In the genomic region with DNA sequence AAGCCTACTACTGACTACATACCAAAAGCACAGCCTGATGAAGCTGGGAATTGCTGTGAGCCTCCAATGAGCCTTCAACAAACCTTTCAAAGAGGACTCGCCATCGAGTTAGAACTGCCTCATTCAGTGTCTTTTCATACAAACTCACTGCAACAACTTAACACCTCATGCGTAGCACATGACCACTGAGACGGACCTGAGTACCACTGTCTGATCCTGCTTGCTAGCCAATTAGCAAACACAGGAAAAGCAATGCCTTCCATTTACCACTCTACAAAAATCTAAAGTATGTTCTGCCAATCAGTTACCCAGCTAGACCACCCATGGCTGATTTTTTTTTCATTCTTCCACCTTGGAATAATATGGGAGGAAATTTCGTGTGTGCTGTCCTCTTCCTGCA, we compare ENCODE assay signal across 12 mouse cellular contexts.
A peak's percentile ranks its signal among the peaks of the same experiment; 100 is the strongest.
DNase-seq lines count a peak whose midpoint lies in the region; ATAC-seq and TF ChIP-seq lines count a peak whose summit lies in the region.
"Had no signal": no experiment of that assay in that cellular context is flagged by ENCODE, and none has a peak within 500 bp of the region (broad histone marks: within the 10 kb centered on the region; RNA-seq: fewer than 3 reads in every experiment).

No protein-coding gene starts in this region.

- no peak for TF ChIP-seq CTCF in midbrain, postnatal 0 days (IDR thresholded peaks at IDR 0.05)

- no peaks in the 10 kb centered on the region for H3K36me3 ChIP-seq in heart, embryonic 10.5 days
- no peaks in the 10 kb centered on the region for H3K36me3 ChIP-seq in midbrain, embryonic 12.5 days
- H3K36me3 ChIP-seq in midbrain, postnatal 0 days (ENCODE audit: insufficient read depth, low read length) = no peaks in the 10 kb centered on the region
- no peaks in the 10 kb centered on the region for H3K36me3 ChIP-seq in hindbrain, embryonic 11.5 days (ENCODE audit: control insufficient read depth, insufficient read depth, low read length)
- no peaks in the 10 kb centered on the region for H3K36me3 ChIP-seq in neural tube, embryonic 13.5 days
- H3K36me3 ChIP-seq: stomach, embryonic 15.5 days had no signal

- no peak for DNase-seq in heart, embryonic 10.5 days (ENCODE audit: low spot score)
- no peak for DNase-seq in heart, adult 11 months
- no peak for DNase-seq in midbrain, postnatal 0 days (ENCODE audit: low spot score)
- no peak for DNase-seq in hindbrain, embryonic 11.5 days (ENCODE audit: low spot score)
- no peak for DNase-seq in kidney, adult 18-20 months
- DNase-seq in adrenal gland, postnatal 14 days = no peak
- DNase-seq: adrenal gland, postnatal 25 days; cerebellum, adult 2 months; lung, postnatal 14 days had no signal

- no peaks in the 10 kb centered on the region for H3K9me3 ChIP-seq in heart, embryonic 10.5 days
- no peaks in the 10 kb centered on the region for H3K9me3 ChIP-seq in midbrain, embryonic 12.5 days
- no peaks in the 10 kb centered on the region for H3K9me3 ChIP-seq in midbrain, postnatal 0 days (ENCODE audit: low read length)
- H3K9me3 ChIP-seq in hindbrain, embryonic 11.5 days (ENCODE audit: control insufficient read depth, low read length) = no peaks in the 10 kb centered on the region
- no peaks in the 10 kb centered on the region for H3K9me3 ChIP-seq in neural tube, embryonic 13.5 days
- H3K9me3 ChIP-seq: stomach, embryonic 15.5 days had no signal

- ATAC-seq in midbrain, embryonic 12.5 days (ENCODE audit: low FRiP score, low read depth) = 0 out of 2 replicates have a peak, but pooled peaks have one; percentile 9
- ATAC-seq in midbrain, postnatal 0 days (ENCODE audit: low FRiP score) = no peak
- ATAC-seq in hindbrain, embryonic 11.5 days (ENCODE audit: low FRiP score) = no peak
- no peak; the same call in 1 of the 2 replicates for ATAC-seq in neural tube, embryonic 13.5 days (ENCODE audit: low read depth)

- H3K4me2 ChIP-seq in midbrain, embryonic 12.5 days (replicated peaks) = no peak overlapping the region
- H3K4me2 ChIP-seq in midbrain, postnatal 0 days (ENCODE audit: low read depth, low read length, poor library complexity, severe bottlenecking) = no peak overlapping the region
- no peak overlapping the region for H3K4me2 ChIP-seq in hindbrain, embryonic 11.5 days (replicated peaks; ENCODE audit: low read depth, low read length)
- H3K4me2 ChIP-seq in neural tube, embryonic 13.5 days = peak overlapping the region; percentile 6; the same call in 1 of the 2 replicates

- H3K4me1 ChIP-seq in heart, embryonic 10.5 days = peaks cover 50% of the 10 kb centered on the region
- peaks cover 30% of the 10 kb centered on the region for H3K4me1 ChIP-seq in midbrain, embryonic 12.5 days
- 0 out of 2 replicates have a peak, but pooled peaks cover 3% of the 10 kb centered on the region for H3K4me1 ChIP-seq in midbrain, postnatal 0 days (ENCODE audit: insufficient read depth, low read length)
- 0 out of 2 replicates have a peak, but pooled peaks cover 3% of the 10 kb centered on the region for H3K4me1 ChIP-seq in hindbrain, embryonic 11.5 days (replicated peaks; ENCODE audit: control insufficient read depth, insufficient read depth, low read length)
- peaks cover 46% of the 10 kb centered on the region for H3K4me1 ChIP-seq in neural tube, embryonic 13.5 days (replicated peaks)

- peak overlapping the region; percentile 52 for H3K27ac ChIP-seq in heart, embryonic 10.5 days
- H3K27ac ChIP-seq in midbrain, embryonic 12.5 days (replicated peaks) = peak overlapping the region; percentile 15; the same call in 1 of the 2 replicates
- H3K27ac ChIP-seq in midbrain, postnatal 0 days (ENCODE audit: low read depth, low read length) = no peak overlapping the region
- H3K27ac ChIP-seq in hindbrain, embryonic 11.5 days (ENCODE audit: low read depth, low read length) = peak overlapping the region; percentile 33; the same call in 1 of the 2 replicates
- peak overlapping the region; percentile 39; the same call in 1 of the 2 replicates for H3K27ac ChIP-seq in neural tube, embryonic 13.5 days (replicated peaks)
- H3K27ac ChIP-seq: stomach, embryonic 15.5 days had no signal

- H3K9ac ChIP-seq in midbrain, embryonic 12.5 days (replicated peaks) = no peak overlapping the region
- no peak overlapping the region for H3K9ac ChIP-seq in midbrain, postnatal 0 days (replicated peaks; ENCODE audit: low read length, poor library complexity, severe bottlenecking)
- H3K9ac ChIP-seq in hindbrain, embryonic 11.5 days (ENCODE audit: low read depth, low read length) = no peak overlapping the region
- H3K9ac ChIP-seq in neural tube, embryonic 13.5 days = no peak overlapping the region
- H3K9ac ChIP-seq: stomach, embryonic 15.5 days had no signal

- no peaks in the 10 kb centered on the region for H3K27me3 ChIP-seq in heart, embryonic 10.5 days (ENCODE audit: insufficient read depth, poor library complexity, severe bottlenecking)
- H3K27me3 ChIP-seq in midbrain, embryonic 12.5 days = no peaks in the 10 kb centered on the region
- H3K27me3 ChIP-seq in midbrain, postnatal 0 days (ENCODE audit: insufficient read depth, low read length) = no peaks in the 10 kb centered on the region
- H3K27me3 ChIP-seq in hindbrain, embryonic 11.5 days (ENCODE audit: control insufficient read depth, insufficient read depth, low read length) = 0 out of 2 replicates have a peak, but pooled peaks cover 2% of the 10 kb centered on the region
- peaks cover 27% of the 10 kb centered on the region; the same call in 1 of the 2 replicates for H3K27me3 ChIP-seq in neural tube, embryonic 13.5 days
- H3K27me3 ChIP-seq: stomach, embryonic 15.5 days had no signal

- no peak overlapping the region for H3K4me3 ChIP-seq in heart, embryonic 10.5 days
- H3K4me3 ChIP-seq in midbrain, embryonic 12.5 days = no peak overlapping the region
- H3K4me3 ChIP-seq in midbrain, postnatal 0 days (ENCODE audit: low read depth, low read length) = no peak overlapping the region
- no peak overlapping the region for H3K4me3 ChIP-seq in hindbrain, embryonic 11.5 days (ENCODE audit: low read depth, low read length)
- H3K4me3 ChIP-seq in neural tube, embryonic 13.5 days = no peak overlapping the region
- H3K4me3 ChIP-seq: stomach, embryonic 15.5 days had no signal

- WGBS in heart, embryonic 10.5 days = 69% methylated on average over 5 of the region's 5 CpGs
- 57% methylated on average over 5 of the region's 5 CpGs for WGBS in midbrain, embryonic 12.5 days
- WGBS in midbrain, postnatal 0 days = 57% methylated on average over 5 of the region's 5 CpGs
- 56% methylated on average over 5 of the region's 5 CpGs for WGBS in hindbrain, embryonic 11.5 days
- 35% methylated on average over 5 of the region's 5 CpGs for WGBS in neural tube, embryonic 13.5 days
